Mouse (Mus musculus) cerebellum, adult 9-11 months (tissue): Measurements from ENCODE around the gene Tnni2.
A peak's percentile ranks its signal among the peaks of the same experiment; 100 is the strongest.
"Not testable (repeated sequence)": the region's sequence is repeated elsewhere in the genome, so short reads cannot be mapped to it uniquely, and the experiment has no call there.

Experiments used
- DNase-seq: peaks from one replicate; pipeline ENCODE4 v3.0.0; 2022

Tnni2 gene

DNA sequence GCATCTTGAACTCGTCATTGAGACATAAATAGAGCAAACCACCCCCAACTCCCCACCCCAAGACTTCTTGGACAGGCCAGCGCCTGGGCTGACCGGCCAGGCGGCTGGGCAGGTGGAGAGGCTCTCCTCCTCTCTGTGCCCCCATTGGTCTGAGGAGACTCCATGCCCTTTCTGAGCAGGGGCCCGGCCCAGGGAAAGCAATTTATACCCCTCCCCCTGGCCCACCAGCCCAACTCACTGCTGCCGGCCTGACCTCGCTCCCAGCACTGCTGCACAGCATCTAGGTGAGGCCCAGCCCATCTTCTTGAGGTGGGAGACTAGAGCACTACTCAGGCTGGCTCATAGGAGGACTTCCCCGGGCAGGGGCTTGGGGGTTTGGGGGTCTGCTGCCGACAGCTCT is at the start of gene Tnni2:
Gene Tnni2 (plus strand): TSS at position 224 of the 400 bp plus-strand sequence.
- DNase-seq = peak; percentile 17

- DNase-seq = no peak
Observed at GRCm38 (mm10) chr7:142393191-142393590, 48.4 kb upstream of the Tnni2 start.

- DNase-seq = no peak
Observed at GRCm38 (mm10) chr7:142394261-142395190, 47.1 kb upstream of the Tnni2 start.

- DNase-seq = no peak
Observed at GRCm38 (mm10) chr7:142395472-142395871, 46.1 kb upstream of the Tnni2 start.

- DNase-seq = no peak
Observed at GRCm38 (mm10) chr7:142396611-142397010, 45.0 kb upstream of the Tnni2 start.

GRCm38 (mm10) chr7:142398052-142398451 is 43.6 kb upstream of the Tnni2 start:
- no peak for DNase-seq

- DNase-seq = no peak
Observed at GRCm38 (mm10) chr7:142399250-142399649, 42.4 kb upstream of the Tnni2 start.

DNA sequence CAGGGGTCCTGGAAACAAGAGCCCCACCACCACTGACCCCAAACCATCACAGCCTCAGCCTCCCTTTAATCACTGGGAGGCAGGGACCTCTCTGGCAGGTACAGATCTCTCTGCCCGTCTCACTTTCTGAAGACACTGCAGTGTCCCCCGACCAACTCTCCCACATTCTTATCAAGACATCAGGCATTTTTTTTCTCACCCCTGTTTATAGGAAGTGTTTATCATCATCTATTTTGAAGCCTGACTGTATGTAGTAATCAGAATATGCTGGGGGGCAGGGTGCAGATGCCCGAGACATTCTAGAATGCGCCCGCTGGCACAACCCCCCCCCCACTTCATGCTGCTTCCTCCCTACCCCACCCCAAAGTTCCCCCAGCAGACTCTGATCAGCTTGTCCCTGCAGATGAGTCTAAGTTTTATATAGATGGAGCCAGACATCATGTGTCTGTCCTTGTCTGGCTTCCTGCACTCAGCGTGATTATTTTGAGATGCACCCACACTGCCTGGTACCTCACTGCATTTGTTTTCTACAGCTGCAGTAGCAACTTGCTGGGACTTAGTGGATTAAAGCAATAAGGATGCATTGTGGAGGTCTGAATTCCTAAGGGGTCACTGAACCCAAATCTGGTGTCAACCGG is 41.4 kb upstream of the Tnni2 start:
- DNase-seq = no peak

- DNase-seq = no peak
Observed at GRCm38 (mm10) chr7:142400750-142401142, 40.9 kb upstream of the Tnni2 start.

DNA sequence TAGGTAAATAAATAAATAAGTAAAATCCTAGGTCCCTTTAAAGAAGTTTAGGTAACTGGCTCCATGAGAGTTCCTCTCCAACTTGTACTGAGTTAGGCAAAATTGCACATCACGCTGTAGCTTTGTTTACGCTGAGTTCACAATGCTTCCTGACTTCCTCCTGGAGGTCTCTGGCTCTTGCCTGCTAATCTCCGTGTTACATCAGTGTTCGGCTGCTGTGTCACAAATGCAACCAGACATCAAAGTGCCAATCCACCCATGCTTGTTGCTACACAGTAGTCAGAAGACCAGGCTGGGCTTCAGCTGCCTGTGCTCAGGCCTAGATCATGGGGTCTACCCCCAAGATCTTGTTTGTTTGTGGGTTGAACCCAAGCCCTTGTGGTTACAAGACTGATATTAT is 38.0 kb upstream of the Tnni2 start:
- DNase-seq = no peak

- not testable (repeated sequence) for DNase-seq
Observed at GRCm38 (mm10) chr7:142405134-142405533, 36.5 kb upstream of the Tnni2 start.

GRCm38 (mm10) chr7:142407935-142408334 is 33.7 kb upstream of the Tnni2 start:
- no peak for DNase-seq

- no peak for DNase-seq
Observed at GRCm38 (mm10) chr7:142408686-142409085, 32.9 kb upstream of the Tnni2 start.

- no peak for DNase-seq
Observed at GRCm38 (mm10) chr7:142409603-142410002, 32.0 kb upstream of the Tnni2 start.

DNA sequence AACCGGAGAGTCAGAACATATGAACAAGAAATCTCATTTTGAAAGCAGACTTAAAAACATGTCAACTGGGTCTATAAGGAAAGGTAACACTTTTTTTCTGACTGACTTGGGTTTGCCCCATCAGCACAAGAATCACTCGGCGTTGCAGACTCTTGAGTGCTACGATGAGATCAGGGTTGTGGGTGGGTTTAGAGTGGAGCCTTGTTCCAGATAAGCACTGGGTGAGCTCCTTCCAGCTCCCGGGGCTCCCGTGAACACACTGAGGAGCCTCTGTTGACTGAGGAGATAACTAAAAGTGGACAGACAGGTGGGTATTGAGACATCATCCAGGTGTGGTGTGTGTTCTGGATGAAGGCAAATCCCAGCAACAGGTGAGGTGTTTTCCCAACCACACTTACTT is 28.3 kb upstream of the Tnni2 start:
- DNase-seq = no peak

DNA sequence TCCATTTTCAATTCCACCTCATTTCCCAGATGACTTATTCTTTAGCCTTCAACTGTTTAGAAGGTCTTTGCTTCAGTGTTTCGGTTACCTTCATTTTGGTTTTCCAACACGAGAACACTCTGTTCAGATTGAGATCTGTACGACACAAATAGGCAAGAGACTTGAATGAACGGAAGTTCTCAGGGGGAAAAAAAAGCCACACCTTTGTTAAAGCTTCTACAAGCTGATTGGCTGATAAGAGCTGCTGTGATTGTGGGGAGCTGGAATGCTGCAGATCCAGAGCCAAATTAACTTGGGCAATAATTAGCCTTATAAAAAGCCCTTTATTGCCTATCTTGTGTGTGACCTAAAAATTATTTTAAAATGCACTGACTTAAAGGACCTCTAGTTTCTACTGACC is 26.3 kb upstream of the Tnni2 start:
- no peak for DNase-seq

GRCm38 (mm10) chr7:142416225-142416624 is 25.4 kb upstream of the Tnni2 start:
- DNase-seq = no peak

DNA sequence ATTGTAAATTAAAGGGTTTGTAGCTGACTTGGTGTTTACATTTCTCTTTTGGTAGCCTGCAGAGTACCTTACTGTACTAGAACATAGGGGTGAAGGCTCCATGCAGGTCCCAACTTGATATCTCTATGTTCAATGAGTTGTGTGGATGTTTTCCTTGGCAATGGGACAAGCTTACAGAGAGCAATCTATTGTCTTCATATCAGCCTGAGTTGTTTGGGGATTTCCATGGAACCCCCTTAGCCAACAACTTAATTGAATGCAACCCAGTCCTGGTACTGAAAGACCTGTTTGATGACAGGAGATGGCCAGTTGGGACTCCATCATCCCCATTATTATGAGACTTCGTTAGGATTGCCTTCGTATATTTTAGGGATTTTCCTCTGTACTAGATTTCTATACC is 23.6 kb upstream of the Tnni2 start:
- no peak for DNase-seq

- no peak for DNase-seq
Observed at GRCm38 (mm10) chr7:142418679-142419078, 22.9 kb upstream of the Tnni2 start.

- DNase-seq = no peak
Observed at GRCm38 (mm10) chr7:142419887-142420286, 21.7 kb upstream of the Tnni2 start.

DNA sequence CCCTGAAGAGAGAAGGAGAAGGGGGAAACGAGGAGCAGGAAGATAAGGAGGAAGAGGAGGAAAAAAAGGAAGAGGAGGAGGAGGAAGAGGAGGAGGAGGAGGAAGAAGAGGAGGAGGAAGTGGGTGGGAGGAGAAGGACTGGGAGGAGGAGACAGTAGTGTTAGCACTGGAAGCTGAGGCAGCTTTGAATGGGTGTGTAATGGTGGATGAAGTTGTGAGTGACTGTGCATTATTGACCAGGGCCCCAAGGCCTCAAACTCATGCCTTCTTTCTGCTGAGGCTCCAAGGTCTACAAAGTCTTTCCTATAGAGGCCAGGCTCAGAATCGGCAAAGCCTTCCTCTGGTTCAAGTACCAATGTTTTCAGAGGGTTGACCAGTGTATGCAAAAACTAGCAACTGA is 19.8 kb upstream of the Tnni2 start:
- no peak for DNase-seq

- peak; percentile 44 for DNase-seq
Observed at GRCm38 (mm10) chr7:142425641-142426213, 15.9 kb upstream of the Tnni2 start.

GRCm38 (mm10) chr7:142428213-142428612 is 13.4 kb upstream of the Tnni2 start:
- DNase-seq = peak; percentile 24

DNA sequence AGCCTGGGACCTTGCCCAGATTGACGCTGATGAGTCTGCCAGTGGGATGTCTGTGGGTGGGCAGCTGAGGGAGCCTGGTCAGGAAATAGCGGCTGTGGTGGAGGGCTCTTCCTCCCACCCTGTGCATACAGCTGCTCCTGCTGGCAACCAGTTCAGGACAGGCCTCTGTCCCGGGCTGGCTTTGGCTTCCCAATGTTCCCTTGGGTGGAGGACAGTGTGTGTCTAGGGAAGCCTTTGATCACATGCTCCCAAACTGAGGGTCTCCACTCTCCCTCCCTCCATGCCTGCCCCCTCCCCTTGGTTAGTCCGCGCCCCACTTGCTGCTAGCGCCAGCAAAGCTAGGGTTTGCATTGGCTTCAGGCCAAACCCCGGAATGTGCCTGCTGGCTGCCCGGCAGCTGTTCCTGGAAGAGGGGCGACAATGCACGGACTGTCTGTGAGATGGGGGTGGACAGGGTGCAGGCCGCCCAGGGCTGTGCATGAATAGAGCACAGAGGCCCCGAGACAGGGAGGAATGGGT is 11.4 kb upstream of the Tnni2 start:
- peak; percentile 28 for DNase-seq
